Mouse (Mus musculus) liver, embryonic 14.5 days (tissue): ENCODE results near the gene Fbxo24. TPM values are rescaled to one million over a fixed set of nuclear protein-coding genes. Genes with fewer than 3 reads are reported as not detected.
"Not testable (repeated sequence)": the region's sequence is repeated elsewhere in the genome, so short reads cannot be mapped to it uniquely, and the experiment has no call there.

Experiments used
- ATAC-seq: fragments of 200-750 bp; cut with Nextera tagmentation; 2 replicates; pipeline ENCODE4 v1.8.0; 2017; ENCODE audit warnings: moderate number of reproducible peaks, mild to moderate bottlenecking, moderate library complexity; ENCODE audit not compliant: insufficient read depth
- DNase-seq, 3 experiments: peaks; one replicate each; pipeline ENCODE4 v3.0.0-alpha.2; 2012 to 2013; ENCODE audit warnings: low read depth in 3 of 3, low spot score in 3 of 3
- H3K27ac ChIP-seq: fragments of 300-500 bp; sonication (generic); 2 replicates; pipeline ENCODE4 v1.5.1; 2014; ENCODE audit warnings: moderate library complexity, mild to moderate bottlenecking, control low read depth, inconsistent platforms
- H3K27me3 ChIP-seq: fragments of 300-500 bp; sonication (generic); 2 replicates; pipeline ENCODE4 v1.6.1; 2014; ENCODE audit warnings: mild to moderate bottlenecking, low read length, moderate library complexity; ENCODE audit not compliant: control insufficient read depth, insufficient read depth
- H3K36me3 ChIP-seq: fragments of 300-500 bp; sonication (generic); replicated peaks from 2 replicates; pipeline ENCODE4 v1.6.1; 2014; ENCODE audit warnings: low read depth; ENCODE audit not compliant: control insufficient read depth, insufficient read depth
- H3K4me1 ChIP-seq, 2 experiments: fragments of 200-500 bp in 1 of 2; fragments of 300-500 bp in 1 of 2; sonication (generic) in 1 of 2; replicated peaks; 2 replicates each; pipeline ENCODE4 v1.6.1; 2012 to 2014; ENCODE audit warnings: antibody characterized with exemption in 1 of 2, inconsistent platforms in 1 of 2, low read length in 1 of 2; ENCODE audit not compliant: control insufficient read depth in 2 of 2, insufficient read depth in 2 of 2
- H3K4me2 ChIP-seq: fragments of 300-500 bp; sonication (generic); 2 replicates; pipeline ENCODE4 v1.6.1; 2014; ENCODE audit warnings: low read depth, mild to moderate bottlenecking, control low read depth, moderate library complexity
- H3K4me3 ChIP-seq, 2 experiments: fragments of 200-500 bp in 1 of 2; fragments of 300-500 bp in 1 of 2; sonication (generic) in 1 of 2; 2 replicates each; pipeline ENCODE4 v1.5.1; 2012 to 2014; ENCODE audit warnings: low read depth in 2 of 2, low read length in 2 of 2, mild to moderate bottlenecking in 2 of 2, control low read depth in 1 of 2, inconsistent platforms in 1 of 2, moderate library complexity in 1 of 2; ENCODE audit not compliant: insufficient read depth in 1 of 2
- H3K9ac ChIP-seq: fragments of 300-500 bp; sonication (generic); replicated peaks from 2 replicates; pipeline ENCODE4 v1.6.1; 2014; ENCODE audit warnings: mild to moderate bottlenecking, control low read depth, moderate library complexity
- H3K9me3 ChIP-seq: fragments of 300-500 bp; sonication (generic); 2 replicates; pipeline ENCODE4 v1.6.1; 2016; ENCODE audit warnings: low read length, mixed read lengths; ENCODE audit not compliant: control insufficient read depth
- CTCF ChIP-seq: IDR thresholded peaks from 2 replicates; pipeline ENCODE4 v1.5.1; 2016; ENCODE audit warnings: antibody characterized with exemption, low read depth, control low read depth
- EP300 ChIP-seq: IDR thresholded peaks from 2 replicates; pipeline ENCODE4 v1.6.1; 2016; ENCODE audit warnings: antibody characterized with exemption, low read depth
- WGBS: fragments of 180-500 bp; shearing (Covaris S2); extraction: QIAGEN DNeasy Blood & Tissue Kit; methylation state at CpG from one replicate; pipeline ENCODE4 v1.1.7; 2014; ENCODE audit not compliant: insufficient replicate concordance; 5-methylcytosine and 5-hydroxymethylcytosine counted together
- polyA plus RNA-seq, 2 experiments: library from polyadenylated mRNA; depleted of rRNA in 1 of 2; stranded (reverse) in 1 of 2; unstranded in 1 of 2; fragments of >200 nt; fragmentation: Nextera tagmentation in 1 of 2; extraction: Ambion mirVana in 1 of 2; gene quantifications; 2 replicates each; pipeline versions ENCODE4 v1.2.1 to v1.2.3; 2012 to 2014

Gene Fbxo24
- polyA plus RNA-seq, 2 experiments = 0.02 to 0.05 TPM

DNA sequence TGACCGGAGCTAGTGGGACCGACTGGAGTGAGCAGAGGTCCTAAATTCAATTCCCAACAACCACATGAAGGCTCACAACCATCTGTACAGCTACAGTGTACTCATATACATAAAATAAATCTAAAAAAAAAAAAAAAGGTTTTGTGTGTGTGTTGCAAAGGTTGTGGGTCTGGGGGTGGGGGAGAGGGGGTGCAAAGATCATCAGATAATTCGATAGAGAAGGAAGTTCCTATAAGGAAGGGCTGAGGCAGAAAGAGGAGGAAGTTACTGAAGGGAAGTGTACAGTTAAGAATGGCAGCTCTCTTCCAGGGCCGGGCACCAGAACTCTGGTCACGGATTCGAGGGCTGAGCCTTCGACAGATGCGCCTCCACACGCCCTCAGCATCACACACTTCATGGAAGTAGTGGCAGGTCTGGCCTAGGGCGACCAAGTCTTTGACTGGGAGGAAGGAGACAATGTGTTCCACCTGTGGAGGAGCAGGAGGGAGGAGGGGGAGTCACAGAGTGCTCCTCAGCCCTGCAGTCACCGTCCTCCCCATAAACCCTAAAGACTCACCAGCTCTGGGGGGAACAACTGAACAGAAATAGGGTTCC lies 4.8 kb downstream of the Fbxo24 start:
- Histone ChIP-seq H3K36me3 (no peaks in the 10 kb centered on the region), H3K4me1 (peaks cover 5 to 7% of the 10 kb centered on the region in 2 experiments), H3K27me3 (no peaks in the 10 kb centered on the region), H3K4me2 (no peak overlapping the region), H3K4me3 (no peak overlapping the region), H3K27ac (no peak overlapping the region), H3K9ac (no peak overlapping the region), H3K9me3 (no peaks in the 10 kb centered on the region)
- ATAC-seq (no peak), DNase-seq (no peak)
- 28% methylated on average over 11 of the region's 11 CpGs for WGBS
- TF ChIP-seq CTCF (no peak), EP300 (no peak)

DNA sequence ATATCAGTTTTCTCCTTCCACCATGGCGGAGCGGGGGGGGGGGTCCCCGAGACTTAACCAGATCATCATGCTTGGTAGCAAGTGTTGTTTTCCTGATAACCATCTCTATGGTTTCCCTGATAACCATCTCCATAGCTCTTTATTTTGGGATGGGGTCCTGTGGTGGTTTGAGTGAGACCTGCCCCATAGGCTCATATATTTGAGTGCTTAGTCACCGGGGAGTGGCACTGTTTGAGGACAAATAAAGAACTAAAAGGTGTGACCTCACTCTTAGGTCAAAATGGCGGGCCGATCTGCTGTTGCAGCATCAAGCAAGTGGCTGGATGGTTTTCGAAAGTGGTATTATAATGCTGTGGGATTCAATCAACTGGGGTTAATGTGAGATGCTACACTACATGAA lies 13.5 kb downstream of the Fbxo24 start:
- Histone ChIP-seq H3K9me3 (no peaks in the 10 kb centered on the region), H3K36me3 (no peaks in the 10 kb centered on the region), H3K4me1 (peaks cover 0 to 3% of the 10 kb centered on the region in 2 experiments; a peak in 2 of 4 replicates), H3K4me3 (no peak overlapping the region), H3K9ac (no peak overlapping the region), H3K27me3 (no peaks in the 10 kb centered on the region; the same call in 1 of the 2 replicates), H3K27ac (no peak overlapping the region), H3K4me2 (no peak overlapping the region)
- no peak for ATAC-seq
- DNase-seq = no peak
- TF ChIP-seq EP300 (no peak), CTCF (no peak)
- 68% methylated on average over 7 of the region's 7 CpGs for WGBS

DNA sequence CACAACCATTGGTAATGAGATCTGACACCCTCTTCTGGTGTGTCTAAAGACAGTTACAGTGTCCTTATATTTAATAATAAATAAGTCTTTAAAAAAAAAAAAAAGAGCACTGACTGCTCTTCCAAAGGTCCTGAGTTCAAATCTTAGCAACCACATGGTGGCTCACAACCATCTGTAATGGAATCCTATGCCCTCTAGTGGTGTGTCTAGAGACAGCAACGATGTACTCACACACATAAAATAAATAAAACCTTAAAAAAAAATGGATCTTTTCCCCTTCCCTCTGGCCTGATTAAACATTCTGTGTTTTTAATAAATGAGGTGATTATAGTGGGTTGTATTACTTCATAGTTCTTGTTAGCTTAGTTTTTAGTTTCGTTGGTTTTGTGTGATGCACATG lies 13.9 kb downstream of the Fbxo24 start:
- WGBS = 82% methylated on average over 2 of the region's 2 CpGs

DNA sequence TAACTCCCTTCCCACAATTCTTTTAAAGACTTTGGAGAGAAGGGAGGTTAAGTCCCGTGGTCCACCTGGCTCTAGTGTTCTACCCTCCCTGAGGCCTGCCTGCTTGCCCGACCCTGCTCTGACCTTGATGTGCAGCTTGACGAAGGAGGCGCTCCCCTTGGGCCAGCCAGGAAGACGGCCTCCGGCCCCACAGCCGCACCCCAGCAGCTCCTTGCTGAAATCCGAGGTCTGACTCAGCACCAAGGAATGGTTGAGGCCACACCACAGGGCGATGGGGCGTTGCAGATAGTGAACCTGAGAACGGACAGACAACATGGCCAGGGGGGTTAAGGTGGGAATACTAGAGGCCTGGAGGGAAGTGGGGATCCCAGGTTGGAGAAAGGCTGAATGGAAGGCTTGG lies 15.3 kb downstream of the Fbxo24 start, which contains the start of gene Pcolce:
Pcolce (minus strand) TSS at position 235 of the 400 bp plus-strand sequence.
- no peak within 1 kb of the TSS for H3K27ac ChIP-seq
- WGBS = 37% methylated on average over 11 of the region's 11 CpGs
- no peak within 1 kb of the TSS for H3K9ac ChIP-seq

More for the DNA sequence above, 13.9 kb downstream of the Fbxo24 start:
- H3K9ac ChIP-seq, H3K4me1 ChIP-seq, H3K27me3 ChIP-seq, H3K27ac ChIP-seq, H3K9me3 ChIP-seq, H3K4me2 ChIP-seq, ATAC-seq, DNase-seq, H3K36me3 ChIP-seq, H3K4me3 ChIP-seq: not testable (repeated sequence)
- TF ChIP-seq CTCF = peak; percentile 30; the same call in 1 of the 2 replicates

DNA sequence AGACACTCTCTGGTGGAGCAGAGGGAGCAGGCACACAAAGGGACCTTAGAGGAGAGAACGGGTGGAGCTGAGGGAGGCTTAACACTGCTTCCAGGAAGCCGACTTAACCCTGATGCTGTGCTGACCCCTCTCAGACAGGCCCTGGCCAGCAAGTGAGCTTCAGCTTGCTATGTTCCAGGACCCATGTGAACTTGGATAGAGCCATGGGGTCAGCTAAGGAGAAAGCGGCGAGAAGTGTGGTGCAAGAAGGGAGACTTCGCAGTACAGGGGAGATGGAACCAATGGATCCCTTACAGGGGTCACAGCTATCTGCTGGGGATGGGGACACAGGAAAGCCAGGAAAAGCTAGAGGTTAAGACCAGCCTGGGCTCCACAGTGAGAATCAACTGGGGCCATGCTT lies 15.7 kb downstream of the Fbxo24 start:
- DNase-seq (no peak), ATAC-seq (no peak)
- Histone ChIP-seq H3K9ac (no peak overlapping the region), H3K4me1 (peaks cover 0 to 5% of the 10 kb centered on the region in 2 experiments; a peak in 2 of 4 replicates), H3K27me3 (no peaks in the 10 kb centered on the region; the same call in 1 of the 2 replicates), H3K4me3 (no peak overlapping the region), H3K36me3 (no peaks in the 10 kb centered on the region), H3K4me2 (no peak overlapping the region), H3K9me3 (no peaks in the 10 kb centered on the region), H3K27ac (no peak overlapping the region)
- 68% methylated on average over 5 of the region's 5 CpGs for WGBS
- TF ChIP-seq EP300 (no peak), CTCF (no peak)

More for the DNA sequence above, 15.3 kb downstream of the Fbxo24 start, which contains the start of gene Pcolce:
- TF ChIP-seq EP300 (no peak), CTCF (no peak)
- Histone ChIP-seq H3K36me3 (no peaks in the 10 kb centered on the region), H3K9me3 (no peaks in the 10 kb centered on the region), H3K27me3 (no peaks in the 10 kb centered on the region; the same call in 1 of the 2 replicates), H3K4me3 (no peak within 1 kb of the TSS), H3K4me1 (peaks cover 0 to 5% of the 10 kb centered on the region in 2 experiments; a peak in 2 of 4 replicates), H3K4me2 (no peak within 1 kb of the TSS)
- no peak for ATAC-seq
- no peak for DNase-seq
